Mouse (Mus musculus) G1E (cell line): ENCODE measurements around the gene Trdmt1.

Experiments
- CTCF ChIP-seq: IDR thresholded peaks from 2 replicates; pipeline ENCODE4 v1.5.1; 2012; ENCODE audit warnings: low read depth, low read length, inconsistent platforms, mixed read lengths
- GATA1 ChIP-seq: IDR thresholded peaks from 2 replicates; pipeline ENCODE4 v1.6.1; 2012; ENCODE audit warnings: borderline replicate concordance, low read length, inconsistent platforms, mixed read lengths
- POLR2AphosphoS5 ChIP-seq: IDR thresholded peaks from 2 replicates; pipeline ENCODE4 v1.6.1; 2012; ENCODE audit warnings: low read depth, low read length, inconsistent platforms; ENCODE audit not compliant: insufficient replicate concordance
- TAL1 ChIP-seq: conservative IDR thresholded peaks from 2 replicates; pipeline ENCODE4 v1.6.1; 2012; ENCODE audit warnings: low read depth, low read length, inconsistent platforms, mixed read lengths

DNA sequence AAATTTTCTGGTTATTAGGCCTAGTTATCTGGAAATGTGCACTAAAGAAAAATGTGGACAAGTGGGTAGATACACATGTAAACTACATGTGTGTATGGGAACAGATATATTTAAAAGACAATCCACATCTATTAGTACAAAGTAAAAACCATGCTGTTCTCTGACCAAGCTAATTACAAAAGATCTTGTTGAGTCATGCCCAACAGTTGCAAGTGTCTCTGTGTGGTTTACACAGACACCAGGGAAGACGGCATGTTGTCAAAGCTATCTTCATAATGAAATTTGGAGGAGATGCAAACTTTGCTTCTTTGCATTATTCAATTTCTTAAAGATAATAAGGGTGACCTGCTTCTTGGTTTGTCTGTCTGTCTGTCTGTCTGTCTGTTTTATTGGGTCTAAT lies 4.6 kb downstream of the Trdmt1 start:
- TF ChIP-seq GATA1 (no peak), CTCF (no peak), POLR2AphosphoS5 (no peak), TAL1 (no peak)
